Mouse (Mus musculus): Measurements from ENCODE around the gene Hspe1. TPM values are rescaled to one million over a fixed set of nuclear protein-coding genes. Genes with fewer than 3 reads are reported as not detected.

Hspe1 gene
- polyA plus RNA-seq, 1 experiment from 2014 or later: 283 TPM

- Histone ChIP-seq H3K4me3 (ENCODE audit: low read depth, low read length) (no peak overlapping the region), H3K27me3 (replicated peaks; ENCODE audit: control insufficient read depth, insufficient read depth, low read length) (no peaks in the 10 kb centered on the region), H3K36me3 (ENCODE audit: control insufficient read depth, insufficient read depth, low read length) (peaks cover 62% of the 10 kb centered on the region), H3K27ac (ENCODE audit: low read depth, low read length) (no peak overlapping the region), H3K9me3 (replicated peaks; ENCODE audit: control insufficient read depth, low read length) (no peaks in the 10 kb centered on the region), H3K4me2 (ENCODE audit: low read length) (no peak overlapping the region), H3K9ac (ENCODE audit: low read length) (no peak overlapping the region), H3K4me1 (ENCODE audit: control insufficient read depth, insufficient read depth, low read length) (no peaks in the 10 kb centered on the region)
- no peak for ATAC-seq
- no peak for DNase-seq (ENCODE audit: low spot score)
Observed at GRCm38 (mm10) chr1:55076395-55076743, 11.6 kb upstream of the Hspe1 start.

GRCm38 (mm10) chr1:55076849-55077516, 10.9 kb upstream of the Hspe1 start:
- Histone ChIP-seq H3K27ac (ENCODE audit: low read depth, low read length) (no peak overlapping the region), H3K9me3 (replicated peaks; ENCODE audit: control insufficient read depth, low read length) (no peaks in the 10 kb centered on the region), H3K4me1 (ENCODE audit: control insufficient read depth, insufficient read depth, low read length) (no peaks in the 10 kb centered on the region), H3K36me3 (ENCODE audit: control insufficient read depth, insufficient read depth, low read length) (peaks cover 61% of the 10 kb centered on the region), H3K4me3 (ENCODE audit: low read depth, low read length) (no peak overlapping the region), H3K4me2 (ENCODE audit: low read length) (no peak overlapping the region), H3K9ac (ENCODE audit: low read length) (no peak overlapping the region), H3K27me3 (replicated peaks; ENCODE audit: control insufficient read depth, insufficient read depth, low read length) (no peaks in the 10 kb centered on the region)
- DNase-seq (ENCODE audit: low spot score): no peak
- ATAC-seq: no peak
- WGBS: 94% methylated on average over 2 of the region's 2 CpGs

- no peak for DNase-seq (ENCODE audit: low spot score)
- Histone ChIP-seq H3K36me3 (ENCODE audit: control insufficient read depth, insufficient read depth, low read length) (peaks cover 78% of the 10 kb centered on the region), H3K9ac (ENCODE audit: low read length) (no peak overlapping the region), H3K4me1 (ENCODE audit: control insufficient read depth, insufficient read depth, low read length) (no peaks in the 10 kb centered on the region), H3K4me2 (ENCODE audit: low read length) (no peak overlapping the region), H3K27me3 (replicated peaks; ENCODE audit: control insufficient read depth, insufficient read depth, low read length) (no peaks in the 10 kb centered on the region), H3K4me3 (ENCODE audit: low read depth, low read length) (no peak overlapping the region), H3K9me3 (replicated peaks; ENCODE audit: control insufficient read depth, low read length) (no peaks in the 10 kb centered on the region), H3K27ac (ENCODE audit: low read depth, low read length) (no peak overlapping the region)
- 97% methylated on average over 4 of the region's 4 CpGs for WGBS
- no peak for ATAC-seq
Observed at GRCm38 (mm10) chr1:55079677-55080076, 8.3 kb upstream of the Hspe1 start.

- Histone ChIP-seq H3K4me1 (ENCODE audit: control insufficient read depth, insufficient read depth, low read length) (peaks cover 16% of the 10 kb centered on the region), H3K36me3 (ENCODE audit: control insufficient read depth, insufficient read depth, low read length) (peaks cover 81% of the 10 kb centered on the region), H3K9me3 (replicated peaks; ENCODE audit: control insufficient read depth, low read length) (no peaks in the 10 kb centered on the region), H3K4me3 (ENCODE audit: low read depth, low read length) (no peak overlapping the region), H3K4me2 (ENCODE audit: low read length) (no peak overlapping the region), H3K27me3 (replicated peaks; ENCODE audit: control insufficient read depth, insufficient read depth, low read length) (no peaks in the 10 kb centered on the region), H3K27ac (ENCODE audit: low read depth, low read length) (no peak overlapping the region), H3K9ac (ENCODE audit: low read length) (no peak overlapping the region)
- no peak for ATAC-seq
- 60% methylated on average over 1 of the region's 1 CpGs for WGBS
- DNase-seq (ENCODE audit: low spot score): peak; percentile 3
Observed at GRCm38 (mm10) chr1:55082106-55082505, 5.8 kb upstream of the Hspe1 start.

GRCm38 (mm10) chr1:55085781-55086366, 2.1 kb upstream of the Hspe1 start:
- Histone ChIP-seq H3K4me1 (ENCODE audit: control insufficient read depth, insufficient read depth, low read length) (peaks cover 28% of the 10 kb centered on the region), H3K4me3 (ENCODE audit: low read depth, low read length) (no peak overlapping the region)

GRCm38 (mm10) chr1:55086868-55087400, 998 bp upstream of the Hspe1 start:
- WGBS: 1% methylated on average over 13 of the region's 13 CpGs
- peak overlapping the region; percentile 91 for H3K27ac ChIP-seq (ENCODE audit: low read depth, low read length)
- H3K4me2 ChIP-seq (ENCODE audit: low read length): peak overlapping the region; percentile 92
- H3K4me3 ChIP-seq (ENCODE audit: low read depth, low read length): peak overlapping the region; percentile 94
- H3K4me1 ChIP-seq (ENCODE audit: control insufficient read depth, insufficient read depth, low read length): peaks cover 28% of the 10 kb centered on the region
- ATAC-seq: no peak; the same call in 1 of the 2 replicates
- H3K27me3 ChIP-seq (replicated peaks; ENCODE audit: control insufficient read depth, insufficient read depth, low read length): no peaks in the 10 kb centered on the region
- H3K9me3 ChIP-seq (replicated peaks; ENCODE audit: control insufficient read depth, low read length): no peaks in the 10 kb centered on the region
- DNase-seq (ENCODE audit: low spot score): peak; percentile 25
- peaks cover 53% of the 10 kb centered on the region for H3K36me3 ChIP-seq (ENCODE audit: control insufficient read depth, insufficient read depth, low read length)
- H3K9ac ChIP-seq (ENCODE audit: low read length): peak overlapping the region; percentile 95

More at GRCm38 (mm10) chr1:55085781-55086366, 2.1 kb upstream of the Hspe1 start:
- Histone ChIP-seq H3K4me2 (ENCODE audit: low read length) (peak overlapping the region; percentile 92), H3K9me3 (replicated peaks; ENCODE audit: control insufficient read depth, low read length) (no peaks in the 10 kb centered on the region), H3K27me3 (replicated peaks; ENCODE audit: control insufficient read depth, insufficient read depth, low read length) (no peaks in the 10 kb centered on the region), H3K27ac (ENCODE audit: low read depth, low read length) (no peak overlapping the region), H3K36me3 (ENCODE audit: control insufficient read depth, insufficient read depth, low read length) (peaks cover 55% of the 10 kb centered on the region), H3K9ac (ENCODE audit: low read length) (0 out of 2 replicates have a peak overlapping the region, but pooled peaks have one; percentile 29)
- DNase-seq (ENCODE audit: low spot score): no peak
- ATAC-seq: no peak
- WGBS: 51% methylated on average over 7 of the region's 7 CpGs

- peak overlapping the region; percentile 94 for H3K4me3 ChIP-seq (ENCODE audit: low read depth, low read length)
- peak overlapping the region; percentile 91 for H3K27ac ChIP-seq (ENCODE audit: low read depth, low read length)
- WGBS: under 1% methylated on average over 51 of the region's 57 CpGs
- peak overlapping the region; percentile 92 for H3K4me2 ChIP-seq (ENCODE audit: low read length)
- no peaks in the 10 kb centered on the region for H3K9me3 ChIP-seq (replicated peaks; ENCODE audit: control insufficient read depth, low read length)
- H3K27me3 ChIP-seq (replicated peaks; ENCODE audit: control insufficient read depth, insufficient read depth, low read length): no peaks in the 10 kb centered on the region
- peak overlapping the region; percentile 95 for H3K9ac ChIP-seq (ENCODE audit: low read length)
- H3K4me1 ChIP-seq (ENCODE audit: control insufficient read depth, insufficient read depth, low read length): peaks cover 28% of the 10 kb centered on the region
- ATAC-seq (peak; percentile 59), DNase-seq (ENCODE audit: low spot score) (no peak)
- peaks cover 52% of the 10 kb centered on the region for H3K36me3 ChIP-seq (ENCODE audit: control insufficient read depth, insufficient read depth, low read length)
Observed at GRCm38 (mm10) chr1:55087401-55087904, 479 bp upstream of the Hspe1 start.

- Histone ChIP-seq H3K36me3 (ENCODE audit: control insufficient read depth, insufficient read depth, low read length) (peaks cover 49% of the 10 kb centered on the region), H3K4me2 (ENCODE audit: low read length) (peak overlapping the region; percentile 92), H3K4me3 (ENCODE audit: low read depth, low read length) (peak overlapping the region; percentile 94), H3K9ac (ENCODE audit: low read length) (peak overlapping the region; percentile 95), H3K9me3 (replicated peaks; ENCODE audit: control insufficient read depth, low read length) (no peaks in the 10 kb centered on the region), H3K4me1 (ENCODE audit: control insufficient read depth, insufficient read depth, low read length) (peaks cover 28% of the 10 kb centered on the region), H3K27me3 (replicated peaks; ENCODE audit: control insufficient read depth, insufficient read depth, low read length) (no peaks in the 10 kb centered on the region), H3K27ac (ENCODE audit: low read depth, low read length) (peak overlapping the region; percentile 91)
- no peak for DNase-seq (ENCODE audit: low spot score)
- no peak for ATAC-seq
- 10% methylated on average over 16 of the region's 16 CpGs for WGBS
Observed at GRCm38 (mm10) chr1:55088611-55089497, 922 bp downstream of the Hspe1 start.
